Mouse (Mus musculus): ENCODE measurements around the gene Dync1li2.
A peak's percentile ranks its signal among the peaks of the same experiment; 100 is the strongest.

The Dync1li2 gene

DNA sequence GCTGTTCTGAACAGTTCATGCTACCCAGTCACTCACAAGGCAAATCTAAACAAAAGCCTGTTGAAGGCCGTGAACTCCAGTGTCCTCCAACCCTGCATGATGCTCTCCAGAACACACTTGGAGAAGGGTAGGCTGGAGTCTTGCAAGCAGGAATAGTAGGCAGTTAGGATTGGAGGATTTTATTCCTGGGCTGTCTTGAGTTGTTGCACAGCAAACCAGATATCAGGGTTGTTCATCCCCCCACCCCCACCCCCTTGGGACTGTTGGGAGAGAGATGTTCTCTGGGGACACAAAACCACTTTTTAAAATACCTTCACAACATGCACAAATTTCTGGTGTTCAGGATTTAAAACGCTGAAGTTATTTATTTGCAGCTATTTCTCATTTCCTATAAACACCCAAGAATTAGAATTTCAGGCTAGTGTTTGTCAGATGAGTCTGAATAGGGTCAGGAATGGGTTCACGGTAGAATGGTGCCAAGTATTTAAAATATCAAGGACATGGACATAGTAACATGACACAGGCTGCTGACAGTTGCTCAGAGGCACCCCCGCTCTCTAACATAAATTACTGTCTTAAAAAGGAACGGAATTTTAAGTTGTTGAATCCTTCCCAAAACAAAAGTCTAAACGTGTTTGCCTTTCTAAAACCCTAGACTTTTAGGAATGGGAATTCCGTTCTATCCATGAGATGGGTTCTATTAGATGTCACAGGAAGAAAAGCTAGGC lies 29.9 kb downstream of the Dync1li2 start:
- DNase-seq = no peak

DNA sequence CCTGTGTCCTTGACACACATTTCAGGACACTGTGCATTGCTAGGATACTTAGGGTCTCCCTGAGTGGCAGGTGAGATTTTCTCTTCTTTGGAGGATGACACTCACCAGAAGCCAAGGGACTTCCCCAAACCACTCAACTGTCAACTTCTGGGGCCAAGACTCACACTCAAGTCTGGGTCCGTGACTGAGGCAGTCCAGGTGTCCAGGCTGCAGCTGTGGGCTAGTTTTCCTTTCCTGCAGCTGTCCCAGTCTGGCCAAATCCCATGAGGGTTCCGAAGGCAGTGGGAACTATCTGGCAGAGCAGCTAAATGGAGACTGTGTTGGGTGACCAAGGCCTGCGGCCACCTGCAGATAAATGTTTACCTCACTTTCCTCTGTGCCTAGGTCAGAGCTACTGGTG lies 30.9 kb downstream of the Dync1li2 start:
- no peak for DNase-seq

DNA sequence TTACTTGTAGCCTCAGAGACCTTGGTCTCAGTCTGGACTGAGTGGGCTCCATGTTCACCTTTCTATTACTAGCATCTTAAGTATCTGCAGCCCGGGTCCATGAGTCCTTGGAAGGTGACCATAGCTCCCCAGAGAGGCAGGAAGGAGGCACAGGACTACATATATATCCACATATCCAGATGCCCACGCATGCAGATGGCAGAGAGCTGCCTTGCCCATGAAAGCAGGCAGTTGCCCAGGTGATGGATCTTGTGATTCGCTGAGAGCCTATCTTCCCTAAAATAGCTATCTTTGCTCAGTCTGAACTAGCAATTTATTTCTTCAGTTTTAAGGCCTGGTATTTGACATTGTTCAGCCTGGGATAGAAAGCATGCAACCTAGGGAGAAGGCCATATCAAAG lies 31.4 kb downstream of the Dync1li2 start:
- no peak for DNase-seq

DNA sequence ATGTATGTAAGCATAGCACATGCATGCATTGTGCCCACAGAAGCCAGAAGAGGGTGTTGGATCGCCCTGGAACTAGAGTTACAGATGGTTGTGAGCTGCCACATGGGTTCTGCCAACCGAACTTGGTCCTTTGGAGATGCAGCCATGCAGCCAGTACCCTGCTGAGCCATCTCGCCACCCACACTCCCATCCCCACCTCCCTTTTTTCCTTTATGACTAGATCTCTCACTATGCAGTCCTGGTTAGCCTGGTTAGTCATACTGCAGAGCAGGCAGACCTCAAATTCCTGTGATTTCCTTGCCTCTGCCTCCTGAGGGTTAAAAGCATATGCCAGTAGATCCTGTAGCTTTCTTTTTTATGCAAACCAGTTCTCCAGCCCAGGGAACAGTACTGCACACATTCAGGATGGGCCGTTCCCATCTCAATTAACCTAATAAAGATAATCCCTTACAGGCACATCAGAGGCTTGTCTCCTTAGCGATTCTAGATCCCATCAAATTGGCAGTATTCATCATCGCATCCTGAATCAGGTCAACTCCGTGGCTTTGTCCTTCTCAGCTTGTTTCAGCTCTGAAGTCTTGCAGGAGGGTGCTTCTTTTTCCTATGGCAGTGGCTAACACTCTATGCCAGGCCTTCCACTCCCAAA lies 32.1 kb downstream of the Dync1li2 start:
- no peak for DNase-seq

DNA sequence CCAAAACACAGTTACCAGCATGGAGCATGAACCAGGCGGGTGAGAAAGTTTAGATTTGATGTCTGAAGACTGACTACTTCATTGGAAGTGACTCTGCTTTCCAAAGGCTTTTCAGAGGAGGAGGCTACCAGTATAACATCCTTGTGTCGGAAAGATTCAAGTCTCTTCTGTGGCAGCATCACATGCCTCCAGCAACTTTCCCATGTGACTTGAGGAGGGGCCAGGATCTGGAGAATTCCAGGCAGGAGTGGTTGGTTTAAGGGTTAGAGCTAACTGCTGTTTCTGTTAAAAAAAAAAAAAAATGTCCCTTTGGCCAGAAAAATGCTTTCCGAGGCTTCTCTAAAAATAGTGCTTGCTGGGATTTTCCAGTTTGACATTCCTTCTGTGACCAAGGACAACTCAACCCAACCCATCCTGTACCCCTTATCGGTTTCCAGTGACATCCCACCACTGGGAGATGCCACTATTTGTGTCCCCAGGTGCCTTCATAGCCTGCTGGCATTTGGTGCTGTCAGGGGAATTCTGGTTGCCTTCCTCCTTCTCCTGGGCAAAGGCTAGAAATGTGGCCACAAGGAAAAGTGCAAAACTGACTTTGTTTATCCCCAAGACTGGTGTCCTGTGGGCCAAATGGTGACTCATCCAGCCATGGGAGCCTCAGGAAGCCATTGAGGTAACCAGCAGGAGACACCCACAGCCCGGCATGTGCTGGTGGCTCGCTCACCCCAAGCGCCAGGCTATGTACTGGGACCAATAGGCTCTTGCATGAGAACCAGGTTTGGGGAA lies 34.3 kb downstream of the Dync1li2 start:
- DNase-seq = peak; percentile 29 to 39

DNA sequence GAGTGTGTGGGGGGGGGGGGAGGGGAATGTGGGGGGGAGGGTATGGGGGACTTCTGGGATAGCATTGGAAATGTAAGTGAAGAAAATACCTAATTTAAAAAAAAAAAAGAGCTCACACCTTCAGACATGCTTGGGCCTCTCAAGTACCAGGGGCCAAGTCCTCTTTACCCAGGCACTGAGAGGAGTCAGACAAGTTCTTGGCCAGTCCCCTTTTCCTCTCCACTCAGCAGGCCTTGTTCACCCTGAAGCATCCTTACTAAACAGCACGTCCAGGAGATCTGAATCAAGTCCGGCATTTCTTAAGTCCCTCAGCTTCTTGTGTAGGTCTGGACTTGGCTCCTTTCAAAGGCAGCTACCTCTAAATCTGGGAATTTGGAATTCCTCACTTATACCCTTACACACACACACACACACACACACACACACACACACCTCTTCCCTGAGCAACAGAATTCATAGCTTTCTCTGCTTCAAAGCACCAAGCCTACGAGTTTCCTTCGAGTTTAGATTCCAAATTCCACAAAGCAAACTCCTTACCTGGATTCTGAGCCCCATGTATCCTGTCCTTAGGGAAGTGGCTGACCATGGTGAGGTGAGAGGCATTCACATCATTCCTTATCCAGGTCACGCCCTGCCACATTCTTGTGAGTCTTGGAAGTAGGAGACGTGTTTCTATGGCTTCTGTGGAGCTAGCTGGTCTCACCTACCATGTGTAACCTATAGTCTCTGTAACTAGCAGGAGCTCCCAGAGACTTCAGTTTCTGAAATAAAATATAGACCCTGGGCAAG lies 36.3 kb downstream of the Dync1li2 start:
- no peak for DNase-seq

DNA sequence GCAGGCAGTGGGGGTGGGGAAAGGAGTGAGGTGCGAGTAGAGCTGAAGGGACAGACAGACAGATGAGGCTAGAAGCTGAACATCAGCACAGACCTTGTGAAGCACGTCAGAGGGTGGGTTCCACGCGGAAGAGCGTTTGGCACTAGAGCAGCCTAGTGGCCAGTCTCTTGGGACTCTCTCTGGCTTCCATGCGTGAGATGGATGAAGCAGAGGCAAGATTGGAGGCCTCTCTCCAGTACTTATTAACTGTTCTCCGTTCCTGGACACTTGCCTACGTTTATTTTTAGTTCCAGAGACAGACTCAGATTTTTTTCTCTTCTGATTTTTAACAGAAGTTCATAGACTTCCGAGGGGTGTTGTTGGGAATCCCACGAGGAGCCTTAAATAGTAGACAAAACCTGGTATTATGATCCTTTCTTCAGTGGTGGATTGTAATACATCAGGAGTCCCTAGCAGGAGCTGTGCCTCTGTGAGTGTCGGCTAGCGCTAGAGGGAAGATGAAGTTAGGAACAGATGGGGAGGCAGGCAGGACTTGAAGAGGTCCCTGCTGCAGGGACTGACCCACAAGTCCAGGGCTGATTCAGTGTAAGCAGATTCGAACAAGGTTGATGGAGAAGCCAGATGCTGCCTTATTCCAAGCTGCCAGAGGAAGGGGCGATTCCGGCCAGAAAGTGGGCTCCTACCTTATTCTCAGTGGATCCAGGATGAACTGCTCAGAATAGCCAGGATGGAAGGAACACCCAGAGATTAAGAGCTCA lies 37.2 kb downstream of the Dync1li2 start:
- peak; percentile 39 to 63 for DNase-seq

DNA sequence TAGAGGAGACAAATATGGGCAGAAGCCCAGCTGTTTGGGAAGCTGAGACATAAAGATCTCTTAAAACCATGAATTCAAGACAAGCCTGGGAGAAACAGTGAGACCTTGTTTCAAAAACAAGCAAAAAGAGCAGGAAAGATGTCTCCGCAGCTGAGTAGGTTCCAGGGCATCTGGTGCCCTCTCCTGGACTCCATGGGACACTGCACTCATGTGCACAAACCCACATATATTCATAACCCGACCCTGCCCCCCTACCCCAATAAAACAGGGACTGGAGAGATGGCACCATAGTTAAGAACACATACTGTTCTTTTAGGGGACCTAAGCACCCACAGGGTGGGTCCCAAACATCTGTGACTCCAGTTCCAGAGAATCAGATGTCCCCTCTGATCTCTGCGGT lies 39.3 kb downstream of the Dync1li2 start:
- DNase-seq = peak; percentile 34 to 46

DNA sequence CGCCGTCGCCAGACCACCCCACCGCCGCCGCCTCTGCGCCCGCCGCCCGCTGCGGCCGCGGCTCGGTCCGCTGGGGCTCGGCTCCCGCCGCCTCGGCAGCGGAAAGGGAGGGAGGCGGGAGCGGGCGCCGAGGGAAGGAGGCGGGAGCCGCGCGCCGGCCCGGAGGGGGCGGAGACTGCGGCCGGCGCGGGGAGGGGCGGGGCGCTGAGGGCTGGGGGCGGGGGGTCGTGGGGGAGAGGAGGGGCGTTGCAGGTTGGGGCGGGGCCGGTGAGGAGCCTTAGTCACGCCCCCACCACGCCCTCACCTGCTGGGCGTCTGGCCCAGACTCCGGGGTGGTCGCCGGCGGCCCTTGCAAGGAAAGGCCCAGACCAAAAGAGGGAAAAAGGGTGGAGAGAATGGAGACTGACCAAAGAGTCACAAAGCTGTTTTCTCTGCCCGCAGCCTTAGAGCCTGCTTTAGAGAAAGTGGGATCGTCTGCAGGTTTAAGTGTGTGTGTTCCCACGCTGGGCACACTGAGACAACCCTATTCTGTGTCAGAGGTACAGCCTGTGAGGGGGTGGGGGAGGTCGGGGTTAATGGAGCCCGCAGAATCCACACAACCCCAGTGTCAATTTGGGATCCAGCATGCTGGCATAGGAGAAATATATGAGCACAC lies 47.0 kb downstream of the Dync1li2 start, which contains the start of gene Cmtm4:
Gene Cmtm4, minus strand, starts transcription at position 105 of the 655 bp plus-strand sequence.
- DNase-seq = peak; percentile 65 to 89

DNA sequence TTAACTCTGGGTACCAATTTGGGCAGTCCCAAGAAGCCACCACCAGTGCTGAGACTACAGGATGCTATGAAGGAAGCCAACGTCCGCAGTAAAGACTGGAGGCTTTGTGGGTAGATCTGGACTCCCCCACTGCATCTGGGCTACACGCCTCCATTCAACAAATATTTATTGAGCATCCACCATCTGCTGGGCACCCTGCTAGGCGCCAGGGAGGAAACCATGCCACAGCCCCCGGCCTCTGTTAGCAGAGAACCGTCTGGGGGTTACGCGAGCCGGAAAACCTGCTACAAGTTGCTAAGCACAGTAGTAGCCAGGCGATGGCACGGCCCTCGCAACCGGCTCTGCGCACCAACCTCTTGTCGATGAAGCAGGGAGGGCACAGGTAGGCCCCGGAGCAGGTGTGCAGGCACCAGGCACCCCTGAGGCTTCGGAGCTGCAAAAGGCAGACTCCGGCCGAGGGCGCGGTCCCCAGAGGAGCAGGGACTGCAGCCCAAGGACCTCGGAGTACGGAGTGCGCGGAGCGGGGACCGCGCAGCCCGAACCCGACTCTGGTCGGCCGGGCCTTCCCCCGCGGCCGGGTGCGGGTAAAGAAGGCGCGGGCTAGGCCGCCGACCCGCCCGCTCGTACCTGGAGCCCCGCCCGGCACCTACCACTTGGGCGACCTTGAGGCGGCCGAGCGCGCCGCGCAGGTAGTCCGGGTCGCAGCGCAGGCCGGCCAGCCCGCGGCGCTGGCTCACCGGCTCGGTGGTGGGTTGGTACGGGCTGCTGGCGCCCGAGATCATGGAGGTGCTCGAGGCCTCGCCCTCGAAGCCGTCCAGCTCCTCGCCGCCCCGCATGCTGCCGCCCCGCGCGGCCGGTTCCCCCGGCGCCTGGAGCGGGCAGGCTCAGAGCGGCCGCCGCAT lies 47.8 kb downstream of the Dync1li2 start:
- DNase-seq = peak; percentile 58 to 76

DNA sequence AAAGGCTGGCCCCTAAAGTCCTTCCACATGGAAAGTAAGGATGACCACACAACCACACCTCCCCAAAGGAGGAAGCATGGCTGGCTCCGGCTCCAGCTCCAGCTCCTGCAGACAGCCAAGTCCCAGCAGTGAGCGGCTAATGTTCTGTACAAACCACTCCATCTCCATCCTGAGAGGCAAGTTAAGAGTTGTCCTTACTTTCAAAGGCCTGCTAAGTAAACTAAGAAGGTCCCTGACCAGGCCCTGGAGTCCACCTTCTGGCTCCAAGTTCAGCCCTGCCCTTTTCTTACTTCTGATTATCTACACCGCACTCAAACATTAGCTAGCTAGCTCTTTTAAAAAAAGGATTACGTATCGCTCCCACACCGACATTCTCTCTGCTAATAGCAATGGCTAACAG lies 49.1 kb downstream of the Dync1li2 start:
- DNase-seq = no peak

DNA sequence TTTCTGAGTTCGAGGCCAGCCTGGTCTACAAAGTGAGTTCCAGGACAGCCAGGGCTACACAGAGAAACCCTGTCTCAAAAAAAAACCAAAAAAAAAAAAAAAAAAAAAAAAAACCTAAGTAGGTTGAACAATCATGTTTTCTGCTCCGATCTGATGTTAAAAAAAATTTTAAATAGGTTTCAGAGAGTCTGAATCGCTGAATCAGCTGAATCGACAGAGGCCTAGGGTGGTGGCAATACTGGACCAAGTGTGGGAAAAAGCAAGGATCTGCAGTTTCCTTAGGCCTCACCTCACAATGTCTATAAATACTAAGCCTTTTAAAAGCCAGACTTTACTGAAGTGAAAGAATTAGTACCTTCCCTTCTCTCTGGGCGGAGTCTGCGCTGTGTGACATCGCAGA lies 49.7 kb downstream of the Dync1li2 start:
- no peak for DNase-seq

DNA sequence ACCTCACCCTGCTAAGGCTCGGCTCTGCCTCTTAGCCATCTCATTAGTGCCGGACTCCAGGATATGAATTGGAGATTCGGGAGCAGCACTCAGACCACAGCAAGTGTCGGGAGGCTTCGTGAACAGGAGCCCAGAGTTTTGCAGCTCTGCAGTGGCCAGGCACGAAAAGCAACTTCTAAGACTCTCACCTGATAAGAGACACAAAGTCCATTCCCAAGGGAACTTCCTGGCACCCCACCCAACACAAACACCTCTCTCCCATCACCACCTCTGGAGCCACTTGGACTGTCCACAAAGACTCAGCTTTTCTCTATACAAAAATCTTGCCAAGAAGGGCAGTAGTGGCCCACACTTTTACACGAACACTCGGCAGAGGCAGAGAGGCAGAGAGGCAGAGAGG lies 52.6 kb downstream of the Dync1li2 start:
- no peak for DNase-seq

DNA sequence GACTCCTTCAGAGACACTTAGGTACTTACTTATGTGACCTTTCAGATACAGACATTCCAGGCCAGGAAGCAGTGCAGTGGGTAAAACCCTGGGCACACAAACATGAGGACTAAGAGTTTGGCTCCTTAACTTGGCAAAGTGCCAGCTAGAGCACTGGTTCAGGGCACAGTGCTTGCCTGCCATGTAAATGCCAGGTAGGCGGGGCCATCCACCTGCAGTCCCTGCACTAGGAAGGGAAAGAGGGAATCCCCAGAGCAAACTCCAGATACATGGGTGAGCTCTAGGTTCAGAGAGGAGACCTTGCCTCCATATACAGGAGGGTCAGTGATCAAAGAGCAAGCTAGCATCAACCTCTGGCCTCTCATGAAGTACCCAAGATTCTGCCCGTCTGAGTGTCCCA lies 54.9 kb downstream of the Dync1li2 start:
- DNase-seq = peak; percentile 89 to 92

DNA sequence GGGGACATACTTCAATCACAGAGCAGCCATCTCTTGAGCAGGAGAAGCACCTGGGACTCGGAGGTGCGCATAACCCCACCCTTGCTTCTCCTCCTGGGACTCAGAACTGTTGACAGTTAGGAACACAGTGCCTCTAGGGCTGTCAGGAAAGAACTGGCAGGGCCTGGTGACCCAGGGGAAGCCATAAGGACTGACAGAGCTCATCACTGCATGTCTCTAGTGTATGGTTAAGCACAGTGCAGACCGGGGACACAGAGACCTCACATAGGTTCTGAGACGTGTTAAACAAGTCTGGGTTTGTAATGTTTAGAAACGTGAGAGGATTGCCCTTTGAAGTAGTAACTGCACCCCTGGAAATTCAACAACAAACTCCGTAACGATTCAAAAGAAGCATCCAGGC lies 55.3 kb downstream of the Dync1li2 start:
- no peak for DNase-seq

DNA sequence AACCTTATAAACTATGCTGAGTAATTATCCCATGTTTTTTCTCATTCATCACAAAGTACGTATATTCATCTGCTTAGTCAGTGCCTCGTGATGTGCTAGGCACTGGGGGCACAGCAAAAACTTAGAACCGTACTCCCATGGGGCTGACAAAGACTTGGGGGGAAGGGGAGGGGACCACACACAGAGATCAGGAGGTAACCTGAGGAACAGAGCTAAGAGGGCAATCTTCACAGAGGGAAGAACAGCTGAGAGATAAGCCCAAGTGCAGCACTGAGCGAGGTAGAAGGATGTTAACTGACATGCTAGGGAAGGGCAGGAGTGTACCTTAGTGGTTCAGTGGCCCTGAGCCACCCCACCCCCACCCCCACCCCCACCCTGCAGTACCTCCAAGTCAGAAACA lies 56.2 kb downstream of the Dync1li2 start:
- DNase-seq = no peak

DNA sequence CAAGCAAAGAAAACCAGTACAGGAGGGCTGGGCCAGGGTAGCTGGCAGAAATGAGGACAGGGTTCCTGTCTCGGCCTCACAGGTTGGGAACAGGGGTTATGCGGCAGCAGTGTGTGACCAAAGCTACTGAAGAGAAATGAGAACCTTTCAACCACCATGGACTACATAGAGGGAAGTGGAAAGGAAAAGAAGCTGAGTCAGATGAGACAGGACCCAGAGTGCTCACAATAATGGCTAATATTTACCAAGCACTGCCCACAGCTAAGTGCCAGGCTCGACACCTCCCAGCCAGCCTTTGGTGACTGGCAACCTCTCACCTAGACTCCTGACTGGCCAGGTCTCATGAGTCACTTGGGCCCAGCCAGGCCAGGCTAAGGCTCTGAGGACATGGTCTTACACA lies 58.9 kb downstream of the Dync1li2 start:
- DNase-seq = peak; percentile 79 to 92

DNA sequence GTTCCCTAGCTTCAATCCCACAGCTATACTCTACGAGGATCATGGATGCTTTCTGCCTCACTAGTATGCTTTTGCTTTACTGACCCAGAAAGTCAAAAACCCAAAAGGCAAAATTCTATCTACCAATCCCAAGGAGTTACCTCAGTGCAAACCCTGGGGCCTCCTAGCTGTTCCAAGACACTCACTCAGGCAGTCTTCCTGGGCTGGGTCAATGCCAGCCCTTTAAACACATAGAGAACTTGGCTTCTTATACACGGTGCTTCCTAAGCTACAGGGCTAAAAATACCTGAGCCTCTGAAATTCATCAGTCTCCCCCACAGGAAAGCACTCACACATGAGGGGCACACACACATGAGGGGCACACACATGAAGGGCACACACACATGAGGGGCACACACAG lies 59.6 kb downstream of the Dync1li2 start:
- DNase-seq = no peak

DNA sequence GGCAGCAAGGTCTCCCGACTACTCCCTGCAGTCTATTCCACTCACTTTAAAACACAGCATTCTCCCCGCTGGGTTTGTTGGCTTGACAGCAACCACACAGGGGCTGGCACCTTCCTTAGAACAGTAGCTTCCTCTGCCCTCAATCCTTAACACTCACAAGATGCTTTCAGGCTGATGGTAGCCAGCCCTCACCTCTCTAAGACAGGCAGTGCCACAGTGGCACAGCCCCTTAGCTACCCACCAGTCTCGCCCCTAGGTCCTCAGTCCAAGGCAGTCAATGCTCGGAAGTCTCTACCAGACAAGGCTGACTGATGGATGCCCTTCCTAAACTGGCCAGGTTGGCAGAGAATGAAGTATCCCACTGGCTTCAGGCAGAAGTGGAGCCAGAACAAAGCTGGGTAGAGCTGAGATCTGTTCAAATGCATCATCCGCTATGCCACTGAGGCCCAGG lies 61.9 kb downstream of the Dync1li2 start:
- no peak for DNase-seq

DNA sequence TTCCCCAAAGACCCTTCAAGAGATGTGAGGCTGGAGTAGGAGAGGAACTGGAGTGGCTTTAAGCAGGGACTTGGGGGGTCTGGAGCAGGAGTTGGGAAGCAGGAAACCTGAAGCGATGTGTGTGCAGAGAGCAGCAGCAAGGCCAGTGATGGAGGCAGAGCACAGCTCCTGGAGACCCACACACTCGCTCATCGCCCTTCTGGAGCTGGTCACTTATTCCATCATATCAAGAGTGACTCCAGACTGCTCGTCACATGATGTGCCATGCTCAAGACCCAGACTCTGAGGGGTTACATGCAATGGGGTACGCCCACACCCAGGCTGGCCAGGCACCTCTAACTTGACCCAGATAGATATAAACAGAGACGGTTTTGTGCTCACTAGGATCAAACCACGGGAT lies 62.6 kb downstream of the Dync1li2 start:
- no peak for DNase-seq

All from kidney, postnatal 36 days (tissue).